Mouse (Mus musculus) cerebellum, adult 9-11 months (tissue): Measurements from ENCODE around the gene Zdhhc22.

Experiments
- DNase-seq: peaks from one replicate; pipeline ENCODE4 v3.0.0; 2022

Zdhhc22 gene

GRCm38 (mm10) chr12:86932575-86932952, 57.7 kb downstream of the Zdhhc22 start:
- DNase-seq = peak; percentile 16

GRCm38 (mm10) chr12:86931919-86932574, 58.2 kb downstream of the Zdhhc22 start:
- peak; percentile 54 for DNase-seq

- peak; percentile 28 for DNase-seq
Measured at GRCm38 (mm10) chr12:86930934-86931729, 59.1 kb downstream of the Zdhhc22 start.
